Mouse (Mus musculus) right cerebral cortex, adult 18-20 months (tissue): ENCODE results near the gene B230118H07Rik.
A peak's percentile ranks its signal among the peaks of the same experiment; 100 is the strongest.
"Not testable (repeated sequence)": the region's sequence is repeated elsewhere in the genome, so short reads cannot be mapped to it uniquely, and the experiment has no call there.

Experiments
- DNase-seq: peaks from one replicate; pipeline ENCODE4 v3.0.0; 2022; ENCODE audit warnings: mixed read lengths

The B230118H07Rik gene

GRCm38 (mm10) chr2:101581418-101581817, 67.9 kb downstream of the B230118H07Rik start:
- no peak for DNase-seq

- DNase-seq, result no peak
These were observed 68.4 kb downstream of the B230118H07Rik start for GRCm38 (mm10) chr2:101580977-101581376.

- DNase-seq, result no peak
These were observed 68.9 kb downstream of the B230118H07Rik start for GRCm38 (mm10) chr2:101580428-101580827.

GRCm38 (mm10) chr2:101580027-101580426, 69.3 kb downstream of the B230118H07Rik start:
- DNase-seq, result no peak

- no peak for DNase-seq
These were observed 72.1 kb downstream of the B230118H07Rik start for GRCm38 (mm10) chr2:101577243-101577642.

GRCm38 (mm10) chr2:101569230-101569629, 80.1 kb downstream of the B230118H07Rik start:
- no peak for DNase-seq

- no peak for DNase-seq
These were observed 81.8 kb downstream of the B230118H07Rik start for GRCm38 (mm10) chr2:101567490-101567889.

- no peak for DNase-seq
These were observed 85.6 kb downstream of the B230118H07Rik start for GRCm38 (mm10) chr2:101563776-101564175.

GRCm38 (mm10) chr2:101563206-101563605, 86.1 kb downstream of the B230118H07Rik start:
- DNase-seq, result no peak

- no peak for DNase-seq
These were observed 89.9 kb downstream of the B230118H07Rik start for GRCm38 (mm10) chr2:101559431-101559830.

GRCm38 (mm10) chr2:101555886-101556285, 93.4 kb downstream of the B230118H07Rik start:
- DNase-seq, result no peak

GRCm38 (mm10) chr2:101553851-101554250, 95.5 kb downstream of the B230118H07Rik start:
- DNase-seq, result no peak

- DNase-seq, result no peak
These were observed 97.0 kb downstream of the B230118H07Rik start for GRCm38 (mm10) chr2:101552301-101552700.

- DNase-seq, result no peak
These were observed 98.2 kb downstream of the B230118H07Rik start for GRCm38 (mm10) chr2:101551026-101551719.

GRCm38 (mm10) chr2:101550176-101550575, 99.2 kb downstream of the B230118H07Rik start:
- no peak for DNase-seq

- DNase-seq, result no peak
These were observed 100.5 kb downstream of the B230118H07Rik start for GRCm38 (mm10) chr2:101548866-101549265.

GRCm38 (mm10) chr2:101545593-101545992, 103.7 kb downstream of the B230118H07Rik start:
- no peak for DNase-seq

GRCm38 (mm10) chr2:101543704-101544417, 105.5 kb downstream of the B230118H07Rik start:
- DNase-seq, result no peak

GRCm38 (mm10) chr2:101536887-101537286, 112.4 kb downstream of the B230118H07Rik start:
- DNase-seq, result not testable (repeated sequence)

GRCm38 (mm10) chr2:101533741-101534140, 115.6 kb downstream of the B230118H07Rik start:
- DNase-seq, result no peak

GRCm38 (mm10) chr2:101525503-101526381, 123.6 kb downstream of the B230118H07Rik start:
- DNase-seq, result peak; percentile 55

GRCm38 (mm10) chr2:101525091-101525490, 124.2 kb downstream of the B230118H07Rik start:
- DNase-seq, result no peak

GRCm38 (mm10) chr2:101520503-101520902, 128.8 kb downstream of the B230118H07Rik start:
- no peak for DNase-seq
